Mouse (Mus musculus) lung, adult 2 months (tissue): Measurements from ENCODE around the gene Cutal. TPM values are rescaled to one million over a fixed set of nuclear protein-coding genes. Genes with fewer than 3 reads are reported as not detected.

Experiments used
- DNase-seq: peaks from one replicate; pipeline ENCODE4 v3.0.0; 2022
- H3K4me1 ChIP-seq: fragments of 200-500 bp; 2 replicates; pipeline ENCODE4 v1.6.1; 2011; ENCODE audit warnings: low read length; ENCODE audit not compliant: control insufficient read depth, insufficient read depth
- H3K4me3 ChIP-seq: fragments of 200-500 bp; replicated peaks from 2 replicates; pipeline ENCODE3; 2011; ENCODE audit warnings: low read depth, mild to moderate bottlenecking, control low read depth, low read length; ENCODE audit errors: extremely low read depth
- CTCF ChIP-seq: fragments of 200-500 bp; IDR thresholded peaks from 2 replicates; pipeline ENCODE4 v1.5.1; 2011; ENCODE audit warnings: mild to moderate bottlenecking, low read length, control low read depth; ENCODE audit not compliant: insufficient read depth
- POLR2A ChIP-seq: fragments of 200-500 bp; IDR thresholded peaks from 2 replicates; pipeline ENCODE4 v1.6.1; 2011; ENCODE audit warnings: low read depth, mild to moderate bottlenecking, control low read depth, low read length, borderline replicate concordance; ENCODE audit errors: extremely low read depth
- WGBS: fragments of 180-500 bp; shearing (Covaris S2); methylation state at CpG from one replicate; pipeline ENCODE4 v1.1.7; 2018; 5-methylcytosine and 5-hydroxymethylcytosine counted together
- polyA plus RNA-seq: library from polyadenylated mRNA; depleted of rRNA; stranded (reverse); fragments of >200 nt; gene quantifications from 2 replicates; pipeline ENCODE4 v1.2.3, GENCODE M21; 2012

Gene Cutal
- polyA plus RNA-seq, 1 experiment, result 30.6 TPM

DNA sequence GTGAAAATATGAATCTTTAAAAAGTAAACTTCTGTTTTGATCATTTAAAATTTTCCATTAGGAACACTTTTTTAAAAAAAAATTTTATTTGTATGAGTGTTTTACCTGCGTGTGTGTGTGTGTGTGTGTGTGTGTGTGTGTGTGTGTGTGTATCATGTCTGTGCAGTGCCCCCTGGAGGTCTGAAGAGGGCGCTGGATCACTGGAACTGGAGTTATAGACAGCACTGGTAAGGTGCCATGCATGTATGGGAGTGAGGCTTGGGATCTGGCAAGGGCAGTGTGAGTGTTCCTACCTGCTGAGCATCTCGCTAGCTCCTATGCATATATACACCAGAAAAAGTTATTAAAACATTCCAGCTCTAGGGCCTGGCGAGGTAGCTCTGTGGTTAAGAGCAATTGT, 27.5 kb downstream of the Cutal start:
- Histone ChIP-seq H3K4me3 (no peak overlapping the region), H3K4me1 (0 out of 2 replicates have a peak, but pooled peaks cover 10% of the 10 kb centered on the region)
- DNase-seq, result no peak
- TF ChIP-seq CTCF, result no peak
- no peak for TF ChIP-seq POLR2A
- 77% methylated on average over 4 of the region's 4 CpGs for whole genome bisulfite sequencing

DNA sequence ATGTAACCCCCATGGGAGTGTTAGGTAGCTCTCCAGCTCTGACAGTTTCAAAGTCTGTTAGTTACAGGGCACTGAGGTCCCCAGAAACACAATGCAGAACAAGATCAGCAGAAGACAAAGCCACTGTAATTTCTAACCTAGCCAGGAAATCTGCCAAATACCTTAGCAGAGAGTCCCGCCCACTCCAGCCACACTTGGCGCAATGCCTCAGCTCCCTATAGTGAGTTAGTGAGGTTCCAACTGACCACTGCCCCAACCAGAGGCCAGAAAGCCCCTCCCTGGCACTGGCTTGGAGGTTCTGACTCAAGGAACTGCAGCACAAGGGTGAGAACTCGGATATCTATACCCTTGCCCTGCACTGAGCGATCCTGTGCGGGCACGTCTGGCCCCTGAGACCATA, 28.5 kb downstream of the Cutal start:
- 79% methylated on average over 6 of the region's 6 CpGs for WGBS

GRCm38 (mm10) chr2:34903191-34903590, 29.0 kb downstream of the Cutal start:
- 0 out of 2 replicates have a peak, but pooled peaks cover 8% of the 10 kb centered on the region for H3K4me1 ChIP-seq
- WGBS, result 86% methylated on average over 7 of the region's 7 CpGs
- H3K4me3 ChIP-seq, result no peak overlapping the region
- no peak for DNase-seq
- TF ChIP-seq POLR2A, result no peak
- no peak for TF ChIP-seq CTCF

More for the DNA sequence above, 28.5 kb downstream of the Cutal start:
- TF ChIP-seq POLR2A, result no peak
- TF ChIP-seq CTCF, result no peak
- peak; percentile 39 for DNase-seq
- 0 out of 2 replicates have a peak, but pooled peaks cover 8% of the 10 kb centered on the region for H3K4me1 ChIP-seq
- no peak overlapping the region for H3K4me3 ChIP-seq

DNA sequence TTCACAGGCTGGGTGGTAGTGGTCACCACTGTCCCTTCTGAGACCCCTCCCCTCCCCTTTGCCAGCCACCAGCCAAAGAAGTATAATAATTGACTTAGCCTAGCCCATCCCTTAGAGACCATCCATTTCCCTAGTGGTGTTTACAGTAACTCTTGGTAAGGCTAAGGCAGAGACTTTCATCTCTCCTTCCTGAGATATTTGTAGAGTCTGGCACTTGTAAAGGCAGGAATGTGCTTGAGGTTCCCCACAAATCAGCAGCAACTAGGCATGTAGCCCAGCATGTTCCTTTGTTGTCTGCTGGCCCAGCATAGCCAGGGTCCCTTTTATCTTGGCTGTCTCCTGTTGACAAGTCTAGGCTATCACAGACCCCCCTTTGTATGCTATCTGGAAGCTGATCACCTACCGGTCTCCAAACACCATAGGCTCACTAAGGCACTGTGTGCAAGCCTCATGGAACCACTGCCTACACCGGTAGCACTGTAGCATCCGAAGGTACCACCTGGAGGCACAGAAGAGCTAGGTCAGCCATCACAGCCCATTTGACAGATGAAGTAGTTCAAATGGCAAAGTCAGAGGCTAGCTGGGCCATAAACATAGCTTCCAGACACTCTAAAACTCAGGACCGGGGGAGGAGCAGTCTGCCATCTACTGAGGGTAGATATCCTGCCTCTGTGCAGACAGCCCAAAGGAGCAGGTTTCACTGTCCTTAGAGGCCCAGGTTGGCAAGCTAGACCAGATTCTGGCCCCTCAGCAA, 29.6 kb downstream of the Cutal start:
- TF ChIP-seq CTCF, result no peak
- TF ChIP-seq POLR2A, result no peak
- Histone ChIP-seq H3K4me1 (0 out of 2 replicates have a peak, but pooled peaks cover 8% of the 10 kb centered on the region), H3K4me3 (no peak overlapping the region)
- no peak for DNase-seq
- WGBS, result 70% methylated on average over 4 of the region's 4 CpGs

GRCm38 (mm10) chr2:34904849-34905542, 30.8 kb downstream of the Cutal start:
- peak overlapping the region; percentile 46 for H3K4me3 ChIP-seq
- peak; percentile 100 for DNase-seq
- TF ChIP-seq POLR2A (peak; percentile 85; the same call in 1 of the 2 replicates), CTCF (no peak)
- WGBS, result 2% methylated on average over 34 of the region's 34 CpGs
- H3K4me1 ChIP-seq, result 0 out of 2 replicates have a peak, but pooled peaks cover 8% of the 10 kb centered on the region

- Histone ChIP-seq H3K4me1 (0 out of 2 replicates have a peak, but pooled peaks cover 8% of the 10 kb centered on the region), H3K4me3 (no peak overlapping the region)
- TF ChIP-seq POLR2A (no peak), CTCF (no peak)
- WGBS, result 72% methylated on average over 6 of the region's 6 CpGs
- DNase-seq, result no peak
Measured at GRCm38 (mm10) chr2:34906426-34906825, 32.2 kb downstream of the Cutal start.

- peak; percentile 59 for DNase-seq
- 48% methylated on average over 12 of the region's 12 CpGs for WGBS
Measured at GRCm38 (mm10) chr2:34906861-34907604, 32.8 kb downstream of the Cutal start.

DNA sequence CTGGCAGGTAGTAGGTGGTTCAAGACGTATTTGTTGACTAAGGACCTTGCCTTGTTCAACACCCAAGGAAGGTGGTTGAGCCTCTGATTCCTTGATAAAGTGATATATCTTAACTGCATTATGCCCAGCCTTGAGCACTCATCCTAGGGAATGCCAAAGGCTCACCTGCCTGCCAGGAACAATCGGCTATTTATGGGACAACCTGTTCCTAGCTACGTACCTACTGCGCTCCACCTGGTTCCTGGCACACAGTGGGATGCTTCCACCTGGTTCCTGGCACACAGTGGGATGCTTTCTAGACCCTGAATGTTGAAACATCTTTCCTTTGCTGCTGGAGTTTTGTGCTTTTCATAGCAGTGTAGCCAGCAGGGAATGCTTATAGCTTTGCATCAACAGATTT, 35.5 kb downstream of the Cutal start:
- H3K4me1 ChIP-seq, result peaks cover 3% of the 10 kb centered on the region; the same call in 1 of the 2 replicates
- no peak overlapping the region for H3K4me3 ChIP-seq
- DNase-seq, result no peak
- TF ChIP-seq CTCF, result no peak
- TF ChIP-seq POLR2A, result no peak
- whole genome bisulfite sequencing, result 95% methylated on average over 4 of the region's 4 CpGs

More at GRCm38 (mm10) chr2:34906861-34907604, 32.8 kb downstream of the Cutal start:
- Histone ChIP-seq H3K4me3 (no peak overlapping the region), H3K4me1 (0 out of 2 replicates have a peak, but pooled peaks cover 8% of the 10 kb centered on the region)
- TF ChIP-seq CTCF (no peak), POLR2A (no peak)

DNA sequence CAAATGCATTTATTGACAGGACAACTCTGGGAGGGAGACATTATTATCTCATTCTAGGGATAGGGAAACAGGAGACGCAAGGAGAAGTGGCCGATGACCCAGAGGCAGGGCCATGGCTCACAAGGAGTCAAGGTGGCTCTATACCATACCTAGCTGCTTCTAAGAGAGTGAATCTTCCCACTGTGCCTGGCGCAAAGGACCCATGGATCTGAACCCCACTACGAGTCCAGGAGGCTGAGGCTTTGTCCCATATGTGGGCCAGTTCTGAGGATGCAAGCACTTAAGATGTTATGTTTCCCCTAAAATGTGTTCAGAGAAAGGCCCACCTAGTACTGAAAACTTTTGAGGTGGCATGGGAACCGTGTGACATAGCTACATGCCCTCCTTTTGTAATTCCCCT, 37.7 kb downstream of the Cutal start:
- WGBS, result 93% methylated on average over 5 of the region's 5 CpGs
- H3K4me3 ChIP-seq, result no peak overlapping the region
- peaks cover 3% of the 10 kb centered on the region; the same call in 1 of the 2 replicates for H3K4me1 ChIP-seq
- DNase-seq, result no peak
- TF ChIP-seq CTCF (no peak), POLR2A (no peak)
